Mouse (Mus musculus) brain, embryonic 14.5 days (tissue): ENCODE results near the gene Fkbp5.

Experiments
- CTCF ChIP-seq: fragments of 200-500 bp; IDR thresholded peaks from 2 replicates; pipeline ENCODE4 v1.5.1; 2012; ENCODE audit warnings: inconsistent platforms, mild to moderate bottlenecking, moderate library complexity, borderline replicate concordance; ENCODE audit not compliant: insufficient read depth, insufficient read length; ENCODE audit errors: extremely low read depth
- POLR2A ChIP-seq: fragments of 200-500 bp; IDR thresholded peaks from 2 replicates; pipeline ENCODE4 v1.6.1; 2012; ENCODE audit warnings: mild to moderate bottlenecking, inconsistent platforms, borderline replicate concordance; ENCODE audit not compliant: poor library complexity, insufficient read depth, insufficient read length, severe bottlenecking; ENCODE audit errors: extremely low read depth

- TF ChIP-seq CTCF: no peak
- TF ChIP-seq POLR2A: no peak
These were observed 166.6 kb downstream of the Fkbp5 start, which contains the start of gene Tead3 for GRCm38 (mm10) chr17:28350466-28351352.
